20 mouse cellular contexts compared by ENCODE assay signal in genomic region chr9:45952057-45952456, GRCm38 (mm10). TPM values are rescaled to one million over a fixed set of nuclear protein-coding genes. Genes with fewer than 3 reads are reported as not detected.
"Had no signal": no experiment of that assay in that cellular context is flagged by ENCODE, and none has a peak within 500 bp of the region (broad histone marks: within the 10 kb centered on the region; RNA-seq: fewer than 3 reads in every experiment).

No protein-coding gene starts in this region.

- DNase-seq: lung, adult 18-20 months; lung, embryonic 14.5 days; lung, postnatal 10 days; lung, postnatal 4 days; midbrain, embryonic 14.5 days; retina, postnatal 1 day; right cerebral cortex, adult 18-20 months; right cerebral cortex, postnatal 25 days; right cerebral cortex, postnatal 4 days; spleen, adult 18-20 months; thymus, adult 18-20 months; thymus, postnatal 14 days; thymus, postnatal 36 days had no signal

- H3K9me3 ChIP-seq: midbrain, embryonic 10.5 days; midbrain, embryonic 12.5 days; neural tube, embryonic 13.5 days; neural tube, embryonic 15.5 days had no signal

- ATAC-seq: midbrain, embryonic 16.5 days had no signal

- H3K4me3 ChIP-seq: midbrain, embryonic 10.5 days; midbrain, embryonic 12.5 days; myocyte; neural tube, embryonic 13.5 days; neural tube, embryonic 15.5 days had no signal

- H3K27me3 ChIP-seq: midbrain, embryonic 12.5 days; neural tube, embryonic 13.5 days; neural tube, embryonic 15.5 days had no signal

RNA-seq across cellular contexts. Expression of gene Tagln, which starts 16.2 kb away (rescaled TPM):
- total RNA-seq: megakaryocyte-erythroid progenitor cell, adult 5-6 weeks had no signal
